Mouse (Mus musculus): ENCODE results near the gene Smyd3.

DNA sequence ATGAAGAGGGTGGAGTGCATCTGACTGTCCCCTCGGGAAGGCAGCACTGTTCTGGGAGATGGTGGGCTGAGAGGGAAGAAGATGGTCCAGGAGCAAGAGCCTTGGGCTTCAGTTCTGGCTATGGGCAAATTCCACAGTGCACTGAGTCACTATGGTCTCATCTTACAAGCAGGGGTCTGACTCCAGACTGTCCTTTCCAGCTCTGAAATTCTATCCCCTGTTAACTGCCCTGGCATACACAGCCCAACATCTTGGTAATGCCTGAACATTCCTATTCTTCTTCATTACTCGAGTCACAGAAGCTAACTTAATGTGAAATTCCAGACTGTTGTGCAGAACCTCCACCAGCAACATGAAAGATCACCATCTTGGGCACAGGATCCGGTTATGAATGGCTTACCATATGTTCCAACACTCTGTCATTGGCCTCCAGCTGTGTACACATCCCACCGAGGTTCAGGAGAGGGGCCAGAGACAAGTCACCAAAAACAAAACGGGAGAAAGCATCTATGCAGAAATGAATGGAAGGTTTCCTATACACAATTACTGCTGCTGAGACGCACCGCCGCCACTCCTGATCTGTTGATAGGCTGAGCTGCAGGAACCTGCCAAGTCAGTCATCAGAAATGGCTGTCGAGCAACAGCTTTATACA lies 517.8 kb downstream of the Smyd3 start:
- no peak for TF ChIP-seq POLR2A (IDR thresholded peaks at IDR 0.05; ENCODE audit: insufficient read depth, low read depth, low read length)
- TF ChIP-seq CTCF (IDR thresholded peaks at IDR 0.05; ENCODE audit: insufficient read depth, low read depth, low read length) = no peak

Measured in olfactory bulb, adult 2 months (tissue).